29 mouse cellular contexts compared by ENCODE assay signal in genomic region chr9:77254514-77254913, GRCm38 (mm10).
A peak's percentile ranks its signal among the peaks of the same experiment; 100 is the strongest.
DNase-seq lines count a peak whose midpoint lies in the region; ATAC-seq and TF ChIP-seq lines count a peak whose summit lies in the region.
"Had no signal": no experiment of that assay in that cellular context is flagged by ENCODE, and none has a peak within 500 bp of the region (broad histone marks: within the 10 kb centered on the region; RNA-seq: fewer than 3 reads in every experiment).

No protein-coding gene starts in this region.

- no peak for TF ChIP-seq POLR2A in thymus, adult 2 months (IDR thresholded peaks at IDR 0.05; ENCODE audit: control insufficient read depth, extremely low read depth, insufficient read depth, low read length, poor library complexity)

- H3K4me1 ChIP-seq in thymus, adult 2 months (replicated peaks; ENCODE audit: control insufficient read depth, insufficient read depth, low read length) = no peaks in the 10 kb centered on the region
- H3K4me1 ChIP-seq: embryonic facial prominence, embryonic 12.5 days; embryonic facial prominence, embryonic 15.5 days had no signal

- no peak overlapping the region for H3K4me3 ChIP-seq in left cerebral cortex, adult 2 months
- H3K4me3 ChIP-seq in thymus, adult 2 months (ENCODE audit: control insufficient read depth, insufficient read depth, low read length) = no peak overlapping the region
- H3K4me3 ChIP-seq: embryonic facial prominence, embryonic 12.5 days; embryonic facial prominence, embryonic 15.5 days; forebrain, embryonic 15.5 days; heart, adult 2 months; heart, embryonic 10.5 days; heart, embryonic 13.5 days had no signal

- intact Hi-C loops in left cerebral cortex, adult 2 months (cut with DNase I) = loop anchor here (5.0 kb wide), 2 partner anchors 48 to 57 kb away; no protein-coding TSS in a partner anchor

- H3K27me3 ChIP-seq in thymus, adult 2 months (ENCODE audit: control insufficient read depth, insufficient read depth, low read length) = no peaks in the 10 kb centered on the region
- H3K27me3 ChIP-seq: CH12.LX; embryonic facial prominence, embryonic 12.5 days; embryonic facial prominence, embryonic 15.5 days; forebrain, embryonic 15.5 days; heart, embryonic 13.5 days had no signal

- DNase-seq in frontal cortex, postnatal 14 days (ENCODE audit: low spot score in 2 of 2) = no peak
- no peak for DNase-seq in left cerebral cortex, adult 2 months (ENCODE audit: extremely low spot score in 1 of 2, low spot score in 2 of 2)
- DNase-seq in left cerebral cortex, adult 9 months (ENCODE audit: low spot score in 2 of 2) = no peak
- DNase-seq in MEL-GATA-1-ER (ENCODE audit: extremely low read depth, low read depth) = peak; percentile 5
- DNase-seq in thymus, adult 2 months = no peak
- DNase-seq in urinary bladder, adult 18-20 months (ENCODE audit: low spot score in 2 of 2) = no peak
- DNase-seq: adrenal gland, adult 8-10 months; adrenal gland, postnatal 25 days; B cell, adult 2 months; cerebellum, adult 18-20 months; cerebellum, adult 9-10 months; cerebellum, postnatal 14 days; gastrocnemius, postnatal 36 days; heart, adult 2 months; heart, postnatal 14 days; heart, postnatal 4 days had no signal

- ATAC-seq in frontal cortex, adult (ENCODE audit: low TSS enrichment) = 0 out of 2 replicates have a peak, but pooled peaks have one; percentile 38
- ATAC-seq in megakaryocyte-erythroid progenitor cell, adult 5-6 weeks (replicated peaks; ENCODE audit: low FRiP score, low TSS enrichment, poor library complexity, severe bottlenecking) = peak; percentile 26; the same call in 1 of the 2 replicates
- ATAC-seq: activated CD4-positive, CD25-positive, alpha-beta regulatory T cell, adult 4 months; forebrain, embryonic 15.5 days; hindbrain, postnatal 0 days; inflammation-experienced regulatory T-cells, adult 6 months had no signal

- H3K36me3 ChIP-seq in thymus, adult 2 months (ENCODE audit: control insufficient read depth, insufficient read depth, low read length) = no peaks in the 10 kb centered on the region
- H3K36me3 ChIP-seq: embryonic facial prominence, embryonic 12.5 days; embryonic facial prominence, embryonic 15.5 days; forebrain, embryonic 15.5 days; G1E had no signal

- no peak for TF ChIP-seq CTCF in left cerebral cortex, adult 2 months (IDR thresholded peaks at IDR 0.05)
- TF ChIP-seq CTCF in thymus, adult 2 months (IDR thresholded peaks at IDR 0.05; ENCODE audit: borderline replicate concordance, control insufficient read depth, extremely low read depth, insufficient read depth, low read length, poor library complexity) = no peak

- WGBS in thymus, adult 2 months = 94% methylated on average over 3 of the region's 3 CpGs

- peak overlapping the region; percentile 92 for H3K27ac ChIP-seq in left cerebral cortex, adult 2 months
- no peak overlapping the region for H3K27ac ChIP-seq in thymus, adult 2 months (ENCODE audit: control insufficient read depth, insufficient read depth, low read length)
- H3K27ac ChIP-seq: embryonic facial prominence, embryonic 12.5 days; embryonic facial prominence, embryonic 15.5 days; forebrain, embryonic 15.5 days; heart, adult 2 months; heart, embryonic 10.5 days; heart, embryonic 13.5 days; hindbrain, embryonic 14.5 days; hindbrain, postnatal 0 days had no signal
